Mouse (Mus musculus): ENCODE results near the gene Hist2h2bb.

DNA sequence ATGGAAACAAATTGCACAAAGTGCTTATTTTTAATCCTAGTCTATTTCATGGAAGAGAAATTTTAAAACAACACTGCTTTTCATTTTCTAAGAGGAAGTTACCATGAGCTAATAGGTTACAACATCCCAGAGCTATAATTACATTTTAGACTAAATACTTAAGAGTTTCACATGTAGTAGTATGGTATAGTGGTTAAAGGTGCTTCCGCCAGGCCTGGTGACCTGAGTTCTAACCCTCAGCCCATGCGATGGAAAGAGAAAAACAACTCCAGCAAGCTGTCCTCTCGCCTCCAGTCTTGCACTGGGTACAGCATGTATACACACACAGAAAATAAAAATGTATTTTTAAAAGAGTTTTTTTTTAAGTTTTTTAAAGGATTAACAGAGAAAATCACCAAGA, 17.8 kb upstream of the Hist2h2bb start:
- TF ChIP-seq CTCF (conservative IDR thresholded peaks at IDR 0.05; ENCODE audit: low read length) (no peak), NANOG (IDR thresholded peaks at IDR 0.05; ENCODE audit: borderline replicate concordance, low read length) (no peak)
